Mouse (Mus musculus): Measurements from ENCODE around the gene Rrn3.
"Not testable (repeated sequence)": the region's sequence is repeated elsewhere in the genome, so short reads cannot be mapped to it uniquely, and the experiment has no call there.

DNA sequence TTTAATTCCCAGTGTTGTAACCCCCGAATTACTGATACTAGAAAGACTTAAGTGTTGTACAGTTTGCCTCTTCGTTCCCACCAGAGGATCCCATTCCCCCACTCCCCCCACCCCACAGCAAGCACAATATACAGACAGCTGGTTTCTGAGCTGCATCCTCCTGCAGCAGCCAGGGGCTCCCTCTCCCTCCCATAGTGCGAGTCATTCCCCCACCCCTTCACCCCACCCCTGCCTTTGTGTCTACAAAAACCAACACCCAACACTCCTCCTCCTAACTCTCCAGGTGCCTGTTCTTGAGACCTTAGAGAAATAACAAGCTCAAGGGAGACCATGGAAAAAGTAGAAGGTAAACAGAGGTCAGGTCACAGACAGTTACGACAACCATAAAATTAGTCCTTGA, 8.9 kb upstream of the Rrn3 start:
- TF ChIP-seq GATA1 (IDR thresholded peaks at IDR 0.05; ENCODE audit: borderline replicate concordance, low read length); FLI1 (IDR thresholded peaks at IDR 0.05; ENCODE audit: low read length): not testable (repeated sequence)

Measured in megakaryocyte, embryonic 14.5 days (primary cell).